Mouse (Mus musculus): ENCODE data around the gene Stap2.

GRCm38 (mm10) chr17:55969966-55970891 is 35.2 kb downstream of the Stap2 start, which contains the start of gene Shd:
- TF ChIP-seq CTCF (IDR thresholded peaks at IDR 0.05; ENCODE audit: control insufficient read depth, insufficient read depth, insufficient replicate concordance, low read depth, low read length): no peak
- TF ChIP-seq POLR2A (IDR thresholded peaks at IDR 0.05; ENCODE audit: control insufficient read depth, low read depth, low read length): no peak

All from testis, adult 2 months (tissue).